Mouse (Mus musculus) megakaryocyte progenitor cell, adult 5-6 weeks (primary cell): ENCODE measurements around the gene Cd3d. TPM values are rescaled to one million over a fixed set of nuclear protein-coding genes. Genes with fewer than 3 reads are reported as not detected.

Experiments used
- ATAC-seq: replicated peaks from 2 replicates; pipeline ENCODE4 v1.8.0; 2016; ENCODE audit warnings: mild to moderate bottlenecking, moderate TSS enrichment, inconsistent platforms; ENCODE audit not compliant: poor library complexity
- total RNA-seq, 2 experiments: library from RNA; stranded (forward) in 1 of 2; stranded (reverse) in 1 of 2; fragments of 157-497, 149-512 nt in 1 of 2; fragments of 200-1000 nt in 1 of 2; gene quantifications; 2 replicates each; pipeline versions ENCODE4 v1.2.3 to v1.2.4; 2015 to 2017

The Cd3d gene
- total RNA-seq, 2 experiments from 2014 or later, result 0.12 to 0.33 TPM

DNA sequence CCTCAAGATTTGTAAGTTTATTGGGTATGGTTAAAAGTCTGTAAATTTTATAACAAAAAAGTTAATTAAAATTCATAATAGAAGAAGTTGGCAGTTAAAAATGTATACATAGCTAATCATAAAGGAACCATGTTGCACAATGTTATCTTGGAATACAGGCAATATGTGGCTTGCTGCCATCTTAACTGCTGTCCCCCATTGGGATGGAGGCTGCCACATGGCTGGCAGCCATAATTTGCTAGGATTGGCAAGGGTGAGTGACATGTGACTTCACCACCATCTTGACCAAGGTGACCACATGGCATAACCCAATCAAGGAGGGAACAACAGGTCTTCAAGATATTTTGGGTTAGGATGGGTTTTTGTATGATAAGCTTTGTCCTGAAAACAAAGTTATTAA lies 10.7 kb downstream of the Cd3d start:
- no peak for ATAC-seq

DNA sequence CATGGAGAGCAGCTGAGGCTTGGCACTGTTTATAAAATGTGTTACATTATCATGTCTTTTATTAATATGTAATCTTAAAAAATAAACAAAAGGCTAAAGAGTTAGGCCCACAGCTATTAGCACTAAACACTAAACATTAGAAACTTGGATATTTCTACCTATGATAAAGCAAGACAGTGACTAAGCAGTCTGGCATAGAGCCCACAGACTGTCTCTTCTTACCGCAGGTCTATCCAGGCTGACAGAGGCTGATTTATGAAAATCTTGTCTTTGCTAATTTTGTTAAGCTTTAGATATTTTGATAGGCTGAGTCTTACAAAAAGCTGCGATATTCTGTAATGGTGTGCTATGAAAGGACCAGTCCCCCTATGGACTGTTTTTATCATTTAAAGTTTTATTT lies 11.7 kb downstream of the Cd3d start:
- ATAC-seq, result peak; percentile 17; the same call in 1 of the 2 replicates

DNA sequence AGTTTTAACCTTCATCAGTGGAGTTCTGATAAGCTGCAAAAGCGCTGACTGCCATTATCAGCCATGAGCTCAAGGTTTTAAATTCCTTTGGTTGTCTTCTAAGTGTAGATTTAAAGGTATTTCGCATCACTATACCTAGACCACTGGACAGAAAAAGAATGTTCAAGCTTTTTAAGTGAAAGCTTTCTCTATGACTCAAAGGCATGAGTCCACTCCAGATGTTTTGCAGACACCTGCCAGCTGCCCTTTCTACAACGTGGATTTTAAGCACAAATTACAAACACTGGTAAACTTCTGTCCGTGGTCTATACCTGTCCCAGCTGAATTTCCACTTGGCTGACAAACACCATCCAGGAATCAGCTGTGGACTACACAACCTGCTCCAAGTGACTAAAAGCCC lies 13.4 kb downstream of the Cd3d start:
- ATAC-seq, result no peak

DNA sequence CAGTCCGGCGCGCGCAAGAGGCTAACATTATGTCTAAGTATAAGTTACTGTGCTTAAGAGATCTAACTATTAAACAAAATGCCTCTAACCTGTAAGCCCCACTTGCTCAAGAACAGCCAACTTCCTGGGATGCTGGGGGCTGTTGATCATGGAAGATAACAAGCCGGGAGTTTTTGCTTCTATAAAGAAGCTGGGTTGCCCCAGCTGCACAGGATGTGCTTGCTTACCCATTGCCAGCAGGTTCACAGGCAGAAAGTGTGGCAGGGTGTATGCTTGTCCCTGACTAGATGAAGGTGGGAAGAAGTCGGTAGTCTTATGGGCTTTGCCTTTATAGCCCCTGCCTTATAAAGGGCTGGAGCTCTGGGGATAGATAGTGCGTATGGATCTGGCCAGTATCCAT lies 15.0 kb downstream of the Cd3d start:
- ATAC-seq, result no peak

DNA sequence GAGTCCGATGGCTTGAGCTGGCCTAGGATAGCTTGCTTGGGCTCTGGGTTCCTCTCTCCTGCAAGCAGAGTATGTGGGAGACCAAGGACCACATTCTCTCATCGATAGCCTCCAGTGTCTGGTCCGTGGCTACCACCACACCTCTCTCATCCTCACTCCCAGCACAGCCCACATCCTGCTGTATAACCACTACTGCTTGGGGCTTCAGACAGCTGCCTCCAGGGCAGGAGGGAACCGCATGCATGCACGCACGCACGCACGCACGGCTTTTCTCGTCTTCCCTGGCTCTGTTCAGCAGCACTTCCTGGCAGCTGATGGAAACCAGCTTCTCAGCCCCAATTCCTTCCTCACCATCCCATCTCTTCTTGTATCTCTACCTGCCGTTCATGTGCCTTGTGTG lies 16.6 kb downstream of the Cd3d start:
- no peak for ATAC-seq

DNA sequence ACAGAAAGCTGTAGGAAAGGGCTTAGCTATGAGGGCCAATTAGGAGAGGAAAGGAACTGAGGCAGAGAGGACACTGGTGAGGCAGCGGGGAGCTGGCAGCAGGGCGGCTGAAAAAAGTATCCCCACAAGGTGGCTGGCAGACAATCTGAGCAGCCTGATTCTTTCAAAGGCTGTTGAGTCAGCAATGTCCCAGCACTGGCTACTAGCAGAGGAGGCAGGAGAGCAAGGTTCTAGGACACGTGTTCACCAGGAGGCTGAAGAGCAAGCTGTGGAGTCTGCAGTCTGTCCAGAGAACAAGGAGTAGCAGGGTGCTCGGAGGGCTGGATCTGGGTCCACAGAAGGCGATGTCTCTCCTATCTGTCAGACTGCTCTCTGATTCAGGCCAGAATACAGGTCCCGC lies 17.6 kb downstream of the Cd3d start:
- ATAC-seq, result no peak

DNA sequence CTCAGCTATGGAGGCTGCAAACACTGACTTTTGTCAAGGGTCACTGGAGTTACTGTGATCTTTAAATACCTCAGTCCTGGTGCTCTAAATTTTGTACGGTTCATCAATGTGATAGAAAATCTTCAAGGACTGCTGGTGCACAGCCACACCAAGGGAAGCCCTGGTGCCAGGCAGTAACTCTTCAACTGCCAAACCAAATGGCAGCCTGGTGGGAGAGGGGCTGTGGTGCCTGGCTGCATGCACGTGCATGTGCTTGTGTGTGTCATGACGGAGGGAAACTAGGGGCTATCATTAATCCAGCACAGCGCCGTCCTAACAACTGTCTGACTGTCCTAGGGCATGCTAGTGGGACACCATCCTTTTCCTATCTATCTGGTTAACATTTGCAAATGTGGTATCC lies 18.2 kb downstream of the Cd3d start:
- ATAC-seq, result no peak

DNA sequence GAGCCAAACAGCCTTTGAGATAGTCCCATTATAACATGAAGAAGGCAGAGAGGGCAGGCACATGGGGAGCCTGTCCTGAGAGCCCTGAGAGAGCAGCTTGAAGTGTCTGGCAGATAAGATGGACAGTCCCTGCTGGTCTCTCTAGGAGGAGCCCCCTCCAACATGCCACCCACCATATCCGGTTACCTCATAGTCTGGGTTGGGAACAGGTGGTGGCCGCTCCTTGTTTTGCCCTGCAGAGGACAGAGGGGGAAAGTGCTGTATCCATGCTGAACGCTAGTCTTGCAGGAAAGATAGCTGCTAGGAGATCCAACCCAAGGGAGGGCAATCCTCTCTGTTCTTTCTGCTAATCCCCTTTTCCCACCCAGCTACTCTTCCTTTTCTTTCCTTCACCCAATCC lies 18.7 kb downstream of the Cd3d start:
- no peak for ATAC-seq

DNA sequence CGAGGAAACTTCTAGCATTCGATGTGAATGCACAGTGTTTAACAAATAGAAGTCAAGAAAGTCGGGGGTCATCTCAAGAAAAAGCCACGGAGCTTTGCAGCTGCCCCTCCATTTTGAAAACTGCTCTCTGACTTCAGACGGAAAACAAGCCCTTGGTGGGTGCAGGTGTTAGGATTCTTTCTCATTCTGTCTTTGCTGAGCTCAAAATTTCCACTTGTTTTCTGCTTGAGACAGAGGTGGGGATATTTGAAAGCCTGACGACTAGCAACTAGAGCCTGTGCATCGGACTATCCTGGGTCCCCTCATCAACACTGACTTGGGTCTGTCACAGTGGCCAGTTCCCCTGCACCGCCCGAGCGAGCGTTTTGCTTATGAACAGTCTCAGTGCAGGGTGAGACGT lies 25.8 kb downstream of the Cd3d start:
- no peak for ATAC-seq

DNA sequence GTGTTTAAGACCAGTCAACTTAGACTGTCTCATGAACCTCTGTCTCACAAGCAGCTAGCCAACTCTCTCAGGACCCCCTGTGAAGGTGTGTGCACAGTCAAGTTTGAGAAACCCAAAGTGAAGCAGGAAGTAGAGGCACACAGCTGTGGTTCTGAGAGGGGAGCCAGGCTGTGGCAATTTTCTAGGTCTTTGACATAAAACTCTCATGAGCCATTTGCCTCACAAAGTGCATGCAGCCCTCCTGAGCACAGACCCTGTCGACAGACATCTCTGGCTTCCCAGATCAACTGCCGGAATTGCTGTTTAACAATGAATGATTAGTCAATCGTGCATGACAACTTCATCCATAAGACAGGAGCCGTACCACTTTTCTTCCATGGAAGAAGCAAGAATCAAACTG lies 26.8 kb downstream of the Cd3d start:
- no peak for ATAC-seq

DNA sequence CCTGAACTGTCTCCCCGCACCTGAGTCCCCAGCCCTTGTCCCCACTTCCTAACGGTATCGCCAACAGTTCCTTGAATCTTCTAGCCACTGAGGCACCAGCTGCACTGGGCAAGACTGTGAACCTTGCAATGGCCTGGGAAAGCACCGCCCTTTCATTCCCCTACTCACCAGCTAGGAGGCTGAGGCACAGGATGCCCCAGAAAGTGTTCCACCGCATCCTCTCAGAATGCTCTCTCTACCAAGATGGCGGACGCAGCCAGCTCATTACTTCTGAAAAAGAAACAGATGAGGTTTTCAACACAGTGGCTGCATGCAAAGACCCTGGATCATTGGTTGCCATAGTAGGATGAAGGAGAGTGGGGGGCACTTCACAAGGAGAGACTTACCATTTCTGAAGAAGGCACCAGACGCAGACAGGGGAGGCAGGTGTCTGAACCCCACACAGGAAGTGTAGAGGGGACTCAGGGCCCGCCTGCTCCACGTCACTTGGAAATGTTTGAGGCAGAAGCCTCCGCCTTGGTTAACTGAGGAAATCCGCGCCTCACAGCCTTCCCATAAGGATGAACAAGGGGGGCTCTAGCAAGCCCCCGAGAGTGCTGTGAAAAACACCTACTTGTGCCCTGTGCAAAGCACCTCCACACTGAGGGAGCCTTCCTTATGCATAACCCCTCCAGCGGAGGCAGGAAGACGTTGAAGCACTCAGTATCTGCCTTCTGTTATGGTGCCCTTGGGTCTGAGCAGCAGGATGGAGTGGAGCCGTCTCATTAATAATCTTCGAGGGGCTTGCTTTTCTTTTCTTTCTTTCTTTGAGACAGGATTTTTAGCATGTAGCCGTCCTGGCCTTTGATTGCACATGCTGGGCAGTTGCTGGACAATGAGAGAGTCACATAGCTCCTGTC lies 27.8 kb downstream of the Cd3d start, which contains the start of gene Cd3e:
TSS of gene Cd3e (minus strand) at position 448 of the 899 bp plus-strand sequence.
- ATAC-seq, result no peak

DNA sequence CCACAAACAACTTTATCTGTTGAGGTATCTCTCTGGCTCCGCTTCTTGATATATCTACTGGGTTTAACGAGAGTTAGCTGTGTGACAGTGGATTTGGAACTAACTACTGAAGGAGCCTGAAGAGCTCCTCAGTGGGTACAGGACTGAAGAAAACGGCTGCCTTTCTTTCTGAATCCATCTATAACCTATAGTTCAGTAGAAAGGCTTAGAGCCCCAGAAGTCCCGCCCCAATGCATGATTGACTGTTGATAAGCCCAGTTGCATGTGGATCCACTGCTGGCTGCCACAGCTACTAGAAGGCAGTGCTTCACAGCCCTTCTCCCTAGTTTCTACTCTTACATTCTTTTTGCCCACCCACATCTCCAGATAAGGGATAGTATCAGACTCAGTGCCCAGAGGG lies 28.9 kb downstream of the Cd3d start:
- no peak for ATAC-seq

DNA sequence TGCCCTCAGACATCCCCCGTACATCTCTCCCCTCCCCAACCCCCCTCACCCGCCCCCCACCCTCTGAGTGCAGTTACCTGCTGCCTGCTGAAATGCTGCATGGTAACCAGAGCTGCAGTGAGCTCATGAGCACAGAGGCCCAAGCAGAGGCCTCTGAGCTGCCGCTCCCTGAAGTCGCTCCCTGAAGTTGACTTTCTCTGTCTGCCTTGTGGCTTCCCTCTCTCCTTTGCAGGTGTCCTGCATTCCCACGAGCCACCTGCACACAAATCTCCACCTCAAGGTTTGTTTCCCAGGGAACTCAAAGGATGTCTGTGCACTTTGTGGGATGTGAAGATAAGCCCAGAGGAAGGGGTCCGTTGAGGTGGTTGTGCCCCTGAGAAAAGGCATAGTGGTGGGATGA lies 29.7 kb downstream of the Cd3d start:
- no peak for ATAC-seq

DNA sequence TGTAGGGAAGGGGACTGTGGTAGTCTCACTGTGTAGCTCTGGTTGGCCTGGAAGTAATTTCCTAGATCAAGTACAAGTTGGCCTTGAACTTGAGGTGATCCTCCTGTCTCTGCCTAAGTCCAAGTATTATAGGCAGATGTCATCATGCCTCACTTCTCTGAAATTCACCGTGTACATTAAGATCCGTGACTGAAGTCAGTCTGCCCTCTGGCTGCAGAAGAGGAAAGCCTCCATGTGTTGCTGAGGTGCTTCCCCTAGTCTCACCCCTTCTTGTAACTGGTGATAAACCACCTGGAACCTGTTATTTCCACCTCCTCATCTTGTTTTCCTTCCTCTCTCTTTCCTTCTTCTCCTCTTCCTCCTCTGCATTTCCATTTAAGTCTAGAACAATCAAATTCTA lies 33.3 kb downstream of the Cd3d start:
- ATAC-seq, result no peak

DNA sequence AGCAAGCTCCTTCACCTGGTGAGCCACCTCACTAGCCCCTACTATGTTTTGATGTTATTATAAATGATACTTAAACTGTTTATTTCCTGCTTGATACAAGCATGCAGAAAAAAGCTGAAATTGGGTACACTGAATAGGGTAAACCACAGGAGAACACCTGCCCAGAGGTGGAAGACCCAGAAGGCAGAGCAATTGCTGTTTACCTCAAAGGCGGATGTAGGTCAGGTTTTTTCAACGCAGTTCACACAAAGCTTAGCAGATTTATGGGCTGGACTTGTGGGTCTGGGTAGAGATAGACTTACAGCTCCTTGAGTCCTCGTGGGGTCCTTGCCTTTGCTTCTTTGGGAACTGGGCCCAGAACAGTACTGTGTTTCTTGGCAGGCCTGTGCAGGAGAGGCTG lies 34.3 kb downstream of the Cd3d start:
- no peak for ATAC-seq

DNA sequence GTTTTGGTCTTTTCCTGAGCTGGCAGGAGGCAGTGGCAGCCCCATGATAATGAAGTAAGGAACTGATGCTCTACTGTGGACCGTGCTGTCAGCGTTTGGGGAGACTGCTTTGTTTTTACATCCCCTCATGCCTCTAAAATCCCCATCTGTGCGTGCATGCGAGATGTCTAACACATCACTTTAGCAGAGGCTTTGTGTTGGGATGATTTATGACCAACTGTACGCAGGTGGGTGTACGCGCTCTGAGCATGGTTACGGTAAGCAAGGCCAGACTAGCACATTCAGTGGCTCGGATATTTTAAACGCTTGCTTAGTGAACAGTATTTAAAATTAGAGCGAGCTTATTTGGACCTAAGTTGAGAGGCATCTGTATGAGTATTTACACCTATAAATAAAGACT lies 36.4 kb downstream of the Cd3d start:
- ATAC-seq, result no peak

DNA sequence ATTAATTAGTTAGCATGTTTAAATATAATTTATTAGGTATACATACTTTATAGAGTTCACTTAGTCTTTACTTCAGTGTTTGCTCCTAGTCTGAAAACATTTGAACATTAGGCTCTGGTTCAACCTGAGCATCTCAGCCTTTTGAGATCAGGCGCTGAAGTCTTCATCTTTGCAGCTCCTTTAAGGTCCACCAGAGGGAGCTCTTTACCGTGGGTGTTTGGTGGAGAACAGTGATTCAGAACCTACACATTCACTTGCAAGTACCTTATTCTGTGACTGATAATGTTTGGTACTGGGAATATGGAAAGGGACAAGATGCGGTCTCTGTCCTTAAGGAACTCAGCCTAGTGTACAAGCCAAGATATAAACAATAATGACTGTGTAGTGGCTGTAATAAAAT lies 41.2 kb downstream of the Cd3d start:
- ATAC-seq, result peak; percentile 70

DNA sequence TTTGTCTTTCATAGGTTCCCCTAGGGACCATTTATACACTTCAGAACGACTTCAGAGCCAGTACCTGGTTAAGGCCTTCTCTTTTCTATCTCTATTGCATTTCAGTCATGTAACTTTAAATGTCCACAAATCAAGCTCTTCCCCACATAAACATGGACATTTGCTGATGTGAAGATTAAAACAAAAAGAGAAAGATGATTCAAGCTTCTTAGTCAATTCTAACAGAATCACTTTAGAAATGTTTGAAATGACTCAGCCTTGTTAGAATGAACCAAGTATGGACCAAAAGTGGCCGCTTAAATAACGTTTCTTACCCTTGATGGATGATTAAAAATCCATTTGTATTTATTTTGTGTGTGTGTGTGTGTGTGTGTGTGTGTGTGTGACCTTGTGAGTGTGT lies 42.1 kb downstream of the Cd3d start:
- ATAC-seq, result no peak

DNA sequence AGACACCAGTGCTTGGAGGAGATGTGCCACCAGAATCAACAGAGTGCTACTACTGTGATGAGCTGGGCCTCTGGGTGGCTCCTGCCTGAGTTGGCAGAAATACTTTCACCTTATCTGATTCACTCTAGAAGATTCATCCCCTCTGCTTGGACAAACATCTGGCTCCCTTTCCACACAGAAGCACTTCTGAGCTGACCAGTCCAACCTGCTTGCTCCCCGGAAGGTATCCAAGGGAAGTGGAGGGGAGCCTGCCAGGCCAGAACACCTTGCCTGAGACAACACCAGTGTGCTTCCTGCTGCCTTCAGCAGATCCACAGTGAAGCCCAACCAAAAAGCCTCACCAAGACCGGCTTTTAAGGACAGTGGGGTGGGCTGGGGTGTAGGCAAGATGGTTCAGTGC lies 42.6 kb downstream of the Cd3d start:
- no peak for ATAC-seq

DNA sequence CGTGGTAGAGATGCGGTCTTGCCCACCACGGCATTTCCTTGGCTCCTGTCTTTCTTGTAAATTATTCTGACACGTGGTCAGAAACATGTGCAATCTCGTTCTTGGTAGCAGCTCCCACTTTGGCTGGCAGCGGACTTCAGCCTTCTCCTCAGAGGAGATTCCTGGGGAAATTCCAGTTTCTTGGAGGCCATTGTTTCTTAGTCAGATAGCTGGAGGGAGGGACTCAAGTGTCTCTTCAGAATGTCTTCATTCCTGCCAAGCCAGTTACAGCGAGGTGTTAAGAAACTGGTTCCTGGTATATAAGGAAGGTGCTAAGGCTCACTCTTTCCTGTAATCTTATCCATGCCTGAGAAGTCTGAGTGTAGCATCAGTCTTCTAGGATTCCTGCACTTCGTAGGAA lies 45.8 kb downstream of the Cd3d start:
- no peak for ATAC-seq

DNA sequence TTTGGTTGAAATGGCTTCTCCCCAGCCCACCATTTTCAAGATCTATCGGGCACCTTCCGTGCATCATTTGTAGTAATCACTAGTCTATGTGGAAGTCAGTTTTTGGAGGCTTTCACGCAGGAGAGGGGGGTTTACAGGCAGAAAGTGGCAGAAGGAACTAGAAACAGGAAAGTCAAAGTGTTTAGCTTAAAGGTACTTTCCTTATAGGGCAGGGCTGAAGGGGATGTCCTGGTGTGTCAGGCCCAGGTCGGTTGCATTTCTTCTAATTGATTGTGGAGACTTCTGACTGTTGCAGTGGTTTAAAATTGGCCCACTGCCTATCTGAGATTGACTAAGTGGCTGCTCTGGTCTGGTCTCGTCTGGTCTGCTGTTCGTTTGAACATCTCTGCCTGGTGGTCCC lies 48.8 kb downstream of the Cd3d start:
- ATAC-seq, result no peak

DNA sequence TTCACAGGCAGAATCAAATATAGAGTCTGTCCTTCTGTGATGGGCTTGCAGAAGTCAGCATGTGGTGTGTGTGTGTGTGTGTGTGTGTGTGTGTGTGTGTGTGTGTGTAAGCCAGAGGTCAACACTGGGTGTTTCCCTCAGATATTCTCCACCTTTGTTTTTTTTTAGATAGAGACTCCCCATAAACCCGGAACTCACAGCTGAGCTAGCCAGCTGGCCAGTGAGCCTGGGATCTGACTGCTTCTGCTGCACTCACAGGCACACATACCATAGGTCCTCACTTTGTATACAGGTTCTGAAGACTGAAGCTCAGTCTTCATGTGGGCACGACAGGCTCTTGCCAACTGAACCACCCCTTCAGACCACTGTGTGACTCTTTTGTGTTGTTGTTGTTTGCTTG lies 50.7 kb downstream of the Cd3d start:
- ATAC-seq, result no peak

DNA sequence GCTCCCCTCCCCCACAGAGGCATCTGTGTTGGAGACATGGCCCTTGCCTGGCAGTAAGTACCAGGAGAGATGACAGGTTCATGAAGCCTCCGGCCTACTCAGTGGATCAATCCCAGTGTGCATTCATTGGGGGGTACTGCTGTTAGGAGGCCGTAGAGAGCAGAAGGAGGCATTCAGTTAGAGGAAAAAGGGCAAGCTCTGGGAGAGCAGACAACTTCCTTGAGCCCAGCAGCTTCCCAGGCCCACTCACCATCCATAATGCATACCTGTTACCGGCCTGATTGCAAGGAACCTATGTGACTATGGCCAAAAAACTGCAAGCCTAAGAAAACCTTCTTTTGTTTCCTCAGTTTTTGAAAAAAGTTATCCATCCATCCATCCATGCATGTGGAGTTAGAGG lies 52.9 kb downstream of the Cd3d start:
- no peak for ATAC-seq
